Mouse (Mus musculus) E14TG2a.4 (cell line): ENCODE measurements around the gene Cdh12.

Source experiments
- CTCF ChIP-seq: conservative IDR thresholded peaks from 2 replicates; pipeline ENCODE4 v1.5.1; 2014; ENCODE audit warnings: low read length
- NANOG ChIP-seq: IDR thresholded peaks from 2 replicates; pipeline ENCODE4 v1.6.1; 2014; ENCODE audit warnings: borderline replicate concordance, low read length, mixed read lengths

DNA sequence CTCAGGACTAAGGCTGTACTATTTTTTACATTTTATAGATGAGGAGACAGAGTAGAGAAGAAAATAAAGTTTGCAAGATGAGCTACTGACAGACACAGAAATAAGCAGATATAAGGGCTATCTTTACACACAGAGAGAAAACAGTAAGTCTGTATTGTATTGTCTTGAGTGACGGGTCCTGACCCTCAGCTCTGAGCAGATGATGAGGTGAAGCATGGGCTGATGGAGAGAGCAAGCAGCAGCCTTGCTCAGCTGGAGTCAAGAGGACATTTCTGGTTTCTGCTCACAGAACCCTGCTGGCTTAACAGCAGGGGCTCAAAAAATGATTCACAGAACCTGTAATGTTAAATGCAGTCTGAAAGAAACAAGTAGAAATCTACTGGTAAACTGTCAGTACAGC is 386.8 kb downstream of the Cdh12 start:
- TF ChIP-seq CTCF, result no peak
- no peak for TF ChIP-seq NANOG
